Mouse (Mus musculus) ES-Bruce4 (cell line): Measurements from ENCODE around the gene Psenen.

ENCODE experiments used
- CTCF ChIP-seq: IDR thresholded peaks from one replicate; pipeline ENCODE4 v1.8.1; 2011; ENCODE audit warnings: low read depth, low read length
- POLR2A ChIP-seq: IDR thresholded peaks from one replicate; pipeline ENCODE4 v1.8.1; 2011; ENCODE audit warnings: low read length; ENCODE audit not compliant: insufficient read depth

GRCm38 (mm10) chr7:30590927-30591604, 27.6 kb upstream of the Psenen start:
- TF ChIP-seq CTCF (no peak), POLR2A (no peak)
